Mouse (Mus musculus) heart, postnatal 0 days (tissue): ENCODE measurements around the gene Ptp4a2.

Experiments
- CTCF ChIP-seq: IDR thresholded peaks from 2 replicates; pipeline ENCODE4 v1.5.1; 2016; ENCODE audit warnings: antibody characterized with exemption, control low read depth, low read depth
- EP300 ChIP-seq: IDR thresholded peaks from 2 replicates; pipeline ENCODE4 v1.6.1; 2016; ENCODE audit warnings: antibody characterized with exemption, low read depth

- TF ChIP-seq CTCF (no peak), EP300 (no peak)
Observed at GRCm38 (mm10) chr4:129765351-129765750, 45.7 kb upstream of the Ptp4a2 start.
